Mouse (Mus musculus) lung, postnatal 36 days (tissue): ENCODE results near the gene Coq4.
A peak's percentile ranks its signal among the peaks of the same experiment; 100 is the strongest.

Experiments used
- DNase-seq: peaks from one replicate; pipeline ENCODE4 v3.0.0; 2022; ENCODE audit warnings: mixed read lengths

The Coq4 gene

GRCm38 (mm10) chr2:29802075-29802826 lies 15.0 kb downstream of the Coq4 start, which contains the start of gene Slc27a4:
Gene Slc27a4, plus strand, starts transcription at chr2:29802634.
- peak; percentile 99 for DNase-seq

GRCm38 (mm10) chr2:29802827-29803201 lies 15.5 kb downstream of the Coq4 start:
- peak; percentile 12 for DNase-seq

- DNase-seq: peak; percentile 40
Observed at GRCm38 (mm10) chr2:29803400-29803831, 16.1 kb downstream of the Coq4 start.

GRCm38 (mm10) chr2:29815678-29816371 lies 28.5 kb downstream of the Coq4 start:
- no peak for DNase-seq

GRCm38 (mm10) chr2:29817426-29818232 lies 30.3 kb downstream of the Coq4 start:
- peak; percentile 91 for DNase-seq

GRCm38 (mm10) chr2:29819363-29819762 lies 32.1 kb downstream of the Coq4 start:
- no peak for DNase-seq

GRCm38 (mm10) chr2:29820025-29820817 lies 32.9 kb downstream of the Coq4 start, which contains the start of gene Urm1:
Gene Urm1, plus strand, starts transcription at chr2:29820075.
- peak; percentile 65 for DNase-seq

GRCm38 (mm10) chr2:29826318-29826925 lies 39.1 kb downstream of the Coq4 start:
- no peak for DNase-seq

GRCm38 (mm10) chr2:29826926-29827708 lies 39.8 kb downstream of the Coq4 start:
- peak; percentile 99 for DNase-seq

DNA sequence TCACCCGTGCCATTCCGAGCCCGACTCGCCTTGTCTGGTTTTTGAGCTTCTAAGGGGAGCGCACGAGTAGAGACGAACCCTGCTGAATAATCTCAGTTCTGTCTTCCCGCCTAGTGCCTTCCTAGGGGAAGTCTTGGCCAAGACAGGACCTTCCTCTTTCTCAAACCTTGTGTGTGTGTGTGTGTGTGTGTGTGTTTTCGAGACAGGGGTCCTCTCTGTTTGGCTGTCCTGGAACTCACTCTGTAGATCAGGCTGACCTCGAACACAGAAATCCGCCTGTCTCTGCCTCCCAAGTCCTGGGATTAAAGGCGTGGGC lies 40.4 kb downstream of the Coq4 start:
- no peak for DNase-seq

DNA sequence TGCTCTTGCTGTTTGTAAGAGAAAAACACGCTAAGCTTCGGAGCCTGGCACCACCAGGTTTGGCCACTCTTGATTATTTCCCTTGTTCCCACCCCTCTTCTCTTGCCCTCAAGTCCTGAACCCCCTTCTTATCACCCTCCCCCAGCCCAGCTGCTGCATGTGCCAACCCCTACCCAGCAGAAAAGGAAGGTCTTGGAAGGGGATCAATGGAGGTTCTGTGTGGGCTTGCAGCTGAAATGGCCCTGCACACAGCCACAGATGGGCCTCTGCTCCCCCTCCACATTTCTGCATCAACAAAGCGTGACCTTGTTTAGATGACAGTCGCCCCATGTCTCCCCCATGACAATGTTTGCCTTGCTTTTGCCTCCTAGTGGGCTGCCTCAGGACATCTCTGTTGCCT lies 43.8 kb downstream of the Coq4 start:
- DNase-seq: no peak

DNA sequence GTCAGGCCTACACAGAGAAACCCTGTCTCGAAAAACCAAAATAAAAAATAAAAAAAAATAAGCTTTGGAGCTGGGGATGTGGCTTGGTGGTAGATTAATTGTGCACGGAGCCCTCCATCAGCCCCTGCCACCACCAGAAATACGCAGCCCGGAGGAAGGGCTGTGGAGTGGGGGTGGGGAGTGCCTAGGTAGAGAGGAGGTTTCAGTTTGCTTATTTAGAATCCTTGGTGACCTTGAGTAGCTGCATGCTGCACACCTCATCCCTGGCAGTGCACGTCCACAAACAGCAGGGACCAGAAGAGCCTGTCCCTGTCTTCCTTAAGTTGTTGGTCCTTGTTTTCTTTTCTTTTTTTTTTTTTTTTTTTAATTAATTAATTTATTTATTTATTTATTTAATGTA lies 46.5 kb downstream of the Coq4 start:
- no peak for DNase-seq

DNA sequence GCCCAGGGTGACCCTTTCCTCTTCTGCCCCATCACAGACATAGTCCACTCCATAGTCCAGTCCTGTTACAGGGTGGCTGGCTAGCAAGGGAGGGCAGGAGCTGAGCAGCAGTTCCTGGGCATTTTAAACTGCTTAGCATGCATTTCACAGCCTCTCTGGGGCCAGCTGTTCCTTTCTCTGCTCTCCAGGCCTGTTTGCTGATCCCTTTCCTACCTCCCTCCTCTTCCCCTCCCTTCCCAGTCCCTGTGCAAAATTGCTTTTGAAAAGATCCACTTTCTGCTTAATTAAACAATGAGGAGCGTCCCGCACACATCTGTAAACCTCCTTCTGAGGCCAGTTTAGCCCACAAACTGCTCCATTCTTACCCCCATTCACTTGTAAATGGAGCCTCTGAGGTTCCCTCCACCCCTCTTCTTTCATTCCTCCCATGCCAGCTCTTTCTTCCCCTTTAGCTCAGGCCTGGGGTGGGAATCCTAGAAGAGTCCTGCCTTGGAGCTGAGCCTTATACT lies 48.2 kb downstream of the Coq4 start:
- DNase-seq: no peak

DNA sequence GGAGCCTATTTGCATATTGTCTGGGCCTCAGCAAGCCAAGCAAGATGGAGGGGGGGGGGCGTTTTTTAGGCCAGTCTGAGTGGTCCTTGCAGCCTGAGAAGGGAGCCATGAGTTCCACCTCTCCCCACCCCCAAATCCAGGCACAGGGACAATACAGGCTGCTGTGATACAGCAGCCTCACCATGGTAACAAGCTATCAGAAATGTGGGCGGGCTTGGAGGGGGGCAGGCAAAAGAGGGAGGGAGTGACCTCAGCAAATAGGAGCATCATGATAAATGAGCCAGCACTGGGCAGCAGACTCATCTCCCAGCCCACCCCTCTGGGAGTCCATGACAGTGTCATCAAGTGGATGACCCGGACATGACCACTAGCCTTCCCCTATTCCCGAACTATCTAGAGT lies 52.2 kb downstream of the Coq4 start:
- DNase-seq: no peak

DNA sequence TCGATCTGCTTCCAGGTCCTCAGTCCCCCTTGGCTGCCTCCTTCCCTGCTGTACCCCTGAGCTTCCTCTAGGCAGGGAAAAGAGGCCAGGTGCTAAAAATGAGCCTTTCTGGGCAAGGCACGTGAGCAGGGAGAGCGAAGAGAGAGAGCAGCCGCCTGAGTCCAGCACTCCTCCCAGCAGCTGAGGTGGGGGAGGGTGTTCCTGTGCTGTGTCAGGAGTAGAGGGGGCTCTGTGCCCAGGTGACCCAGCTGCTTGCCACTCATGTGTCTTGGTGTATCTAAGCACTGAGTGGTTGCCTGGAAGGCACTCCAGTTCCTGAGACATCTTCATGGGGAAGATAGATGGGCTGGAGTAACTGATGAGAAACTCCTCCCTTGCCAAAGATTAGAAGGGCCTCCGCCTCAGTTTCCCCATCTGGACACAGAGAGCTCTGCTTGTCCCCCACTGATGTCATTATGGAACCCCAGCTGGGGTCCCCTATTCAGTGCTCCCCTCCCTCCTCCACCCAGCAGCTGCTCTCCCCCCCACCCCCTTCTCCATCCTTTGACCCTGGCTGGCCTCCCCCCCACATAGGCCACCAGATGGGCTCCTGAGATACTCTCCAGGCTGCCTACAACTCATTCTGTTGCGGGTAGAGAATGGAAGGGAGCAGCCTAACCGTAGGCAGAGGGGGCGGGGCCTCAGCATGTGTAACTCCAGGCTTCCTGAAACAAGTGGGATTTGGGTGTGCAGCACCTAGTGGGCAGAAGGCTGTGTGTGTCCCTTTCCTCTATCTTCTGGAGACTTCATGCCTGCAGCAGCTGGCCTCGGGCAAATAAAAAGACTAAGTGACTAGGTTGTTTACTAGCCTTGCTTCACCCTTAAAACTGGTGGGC lies 56.2 kb downstream of the Coq4 start:
- no peak for DNase-seq

- no peak for DNase-seq
Observed at GRCm38 (mm10) chr2:29844115-29844514, 56.8 kb downstream of the Coq4 start.

DNA sequence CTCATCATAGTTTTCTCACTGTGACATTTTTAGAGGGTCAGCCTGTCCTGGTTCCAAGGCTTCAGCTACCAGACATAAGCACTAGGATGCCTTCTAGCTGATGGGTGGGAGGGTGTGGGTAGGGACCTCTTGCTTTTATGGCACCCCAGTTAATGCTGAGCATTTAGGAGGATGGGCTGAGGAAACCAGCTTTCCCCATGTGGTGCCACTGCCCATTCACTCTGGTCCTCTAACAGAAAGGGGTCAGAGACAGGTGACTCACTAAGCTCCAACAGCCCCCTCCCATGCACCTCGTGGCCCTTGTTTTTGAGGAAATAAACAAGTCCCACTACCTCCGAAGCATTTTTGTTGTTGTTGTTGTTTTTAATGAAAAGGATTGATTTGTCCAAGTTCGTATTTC lies 57.4 kb downstream of the Coq4 start:
- no peak for DNase-seq

GRCm38 (mm10) chr2:29845636-29846035 lies 58.3 kb downstream of the Coq4 start:
- no peak for DNase-seq

DNA sequence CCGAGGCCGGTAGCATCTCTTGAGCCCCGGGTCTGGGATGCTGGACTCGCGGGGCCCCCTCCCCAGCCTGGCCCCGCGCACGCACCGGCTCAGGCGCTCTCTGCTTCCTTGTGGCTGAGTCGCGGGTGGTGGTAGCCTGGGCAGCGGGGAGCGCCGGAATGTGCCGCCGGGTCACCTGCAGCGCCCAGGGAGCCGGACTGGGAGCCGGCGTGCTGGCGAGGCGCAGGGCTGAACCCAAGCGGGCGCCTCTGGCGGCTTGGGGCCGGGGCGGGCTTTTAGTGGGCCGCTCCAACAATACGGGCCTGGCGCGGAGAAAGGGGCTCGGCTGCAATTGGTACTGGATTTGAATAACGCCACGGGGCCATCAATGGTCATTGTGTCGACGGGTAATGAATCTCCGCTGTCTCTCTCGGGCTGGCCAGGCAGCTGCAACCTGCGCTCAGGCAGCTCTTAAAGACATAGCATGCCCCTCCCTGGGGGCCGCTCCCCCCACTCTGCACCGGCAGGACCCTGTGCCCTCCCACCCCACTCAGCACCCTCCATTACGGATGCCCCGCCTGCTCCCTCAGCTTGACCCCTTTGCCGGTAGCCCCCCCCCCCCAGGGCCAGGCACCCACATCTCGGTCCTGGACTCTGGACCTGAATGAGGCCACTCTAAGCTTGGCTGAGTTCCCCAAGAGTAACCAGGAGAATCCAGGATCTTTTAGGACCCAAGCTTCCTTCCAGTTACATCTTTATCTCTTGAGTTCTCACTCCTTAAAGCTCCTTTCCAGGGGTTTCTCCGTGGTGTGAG lies 59.0 kb downstream of the Coq4 start:
- no peak for DNase-seq
